Mouse (Mus musculus) midbrain, embryonic 16.5 days (tissue): ENCODE data around the gene Bmi1. TPM values are rescaled to one million over a fixed set of nuclear protein-coding genes. Genes with fewer than 3 reads are reported as not detected.
A peak's percentile ranks its signal among the peaks of the same experiment; 100 is the strongest.

Experiments used
- ATAC-seq: fragments of 200-750 bp; cut with Nextera tagmentation; 2 replicates; pipeline ENCODE4 v1.8.0; 2017; ENCODE audit warnings: moderate TSS enrichment
- H3K27ac ChIP-seq: fragments of 300-500 bp; sonication (generic); 2 replicates; pipeline ENCODE4 v1.5.1; 2014; ENCODE audit warnings: mild to moderate bottlenecking, low read length, mixed read lengths
- H3K27me3 ChIP-seq: fragments of 300-500 bp; sonication (generic); 2 replicates; pipeline ENCODE4 v1.6.1; 2014; ENCODE audit warnings: low read depth, low read length, mixed read lengths; ENCODE audit not compliant: control insufficient read depth, insufficient read depth
- H3K36me3 ChIP-seq: fragments of 300-500 bp; sonication (generic); 2 replicates; pipeline ENCODE4 v1.6.1; 2014; ENCODE audit warnings: mild to moderate bottlenecking, low read length, moderate library complexity, mixed read lengths; ENCODE audit not compliant: control insufficient read depth, insufficient read depth
- H3K4me1 ChIP-seq: fragments of 300-500 bp; sonication (generic); 2 replicates; pipeline ENCODE4 v1.6.1; 2014; ENCODE audit warnings: mild to moderate bottlenecking, low read length, mixed read lengths; ENCODE audit not compliant: control insufficient read depth, insufficient read depth
- H3K4me2 ChIP-seq: fragments of 300-500 bp; sonication (generic); 2 replicates; pipeline ENCODE4 v1.6.1; 2014; ENCODE audit warnings: mild to moderate bottlenecking, low read length, mixed read lengths
- H3K4me3 ChIP-seq: fragments of 300-500 bp; sonication (generic); 2 replicates; pipeline ENCODE4 v1.5.1; 2014; ENCODE audit warnings: low read depth, mild to moderate bottlenecking, low read length, moderate library complexity, mixed read lengths
- H3K9ac ChIP-seq: fragments of 300-500 bp; sonication (generic); 2 replicates; pipeline ENCODE4 v1.6.1; 2014; ENCODE audit warnings: low read depth, low read length, mixed read lengths
- H3K9me3 ChIP-seq: fragments of 300-500 bp; sonication (generic); replicated peaks from 2 replicates; pipeline ENCODE4 v1.6.1; 2014; ENCODE audit warnings: mild to moderate bottlenecking, low read length, mixed read lengths; ENCODE audit not compliant: control insufficient read depth, poor library complexity, severe bottlenecking
- WGBS: fragments of 180-500 bp; shearing (Covaris S2); extraction: QIAGEN DNeasy Blood & Tissue Kit; methylation state at CpG from one replicate; pipeline ENCODE4 v1.1.7; 2014; 5-methylcytosine and 5-hydroxymethylcytosine counted together
- polyA plus RNA-seq: library from polyadenylated mRNA; unstranded; fragments of >200 nt; fragmentation: Nextera tagmentation; extraction: Ambion mirVana; gene quantifications from 2 replicates; pipeline ENCODE4 v1.2.1, GENCODE M21; 2015

Gene Bmi1
- polyA plus RNA-seq, 1 experiment from 2014 or later, result 19.4 TPM

- H3K4me2 ChIP-seq, result no peak overlapping the region
- ATAC-seq, result no peak
- H3K9me3 ChIP-seq, result no peaks in the 10 kb centered on the region
- WGBS, result 69% methylated on average over 5 of the region's 5 CpGs
- no peak overlapping the region for H3K4me3 ChIP-seq
- no peak overlapping the region for H3K9ac ChIP-seq
- H3K36me3 ChIP-seq, result peaks cover 7% of the 10 kb centered on the region; the same call in 1 of the 2 replicates
- H3K27ac ChIP-seq, result no peak overlapping the region
- H3K27me3 ChIP-seq, result peaks cover 45% of the 10 kb centered on the region
- H3K4me1 ChIP-seq, result peaks cover 14% of the 10 kb centered on the region
Measured at GRCm38 (mm10) chr2:18684062-18684461, 7.2 kb downstream of the Bmi1 start.

GRCm38 (mm10) chr2:18686386-18686785, 9.6 kb downstream of the Bmi1 start:
- H3K4me2 ChIP-seq, result no peak overlapping the region
- H3K36me3 ChIP-seq, result peaks cover 7% of the 10 kb centered on the region; the same call in 1 of the 2 replicates
- peaks cover 17% of the 10 kb centered on the region for H3K4me1 ChIP-seq
- H3K27me3 ChIP-seq, result peaks cover 30% of the 10 kb centered on the region
- H3K9me3 ChIP-seq, result no peaks in the 10 kb centered on the region
- no peak for ATAC-seq
- H3K9ac ChIP-seq, result no peak overlapping the region
- H3K4me3 ChIP-seq, result no peak overlapping the region
- no peak overlapping the region for H3K27ac ChIP-seq
- 58% methylated on average over 6 of the region's 6 CpGs for WGBS

GRCm38 (mm10) chr2:18686826-18687519, 10.2 kb downstream of the Bmi1 start:
- H3K9ac ChIP-seq, result no peak overlapping the region
- H3K4me1 ChIP-seq, result peaks cover 17% of the 10 kb centered on the region
- no peak for ATAC-seq
- 28% methylated on average over 8 of the region's 8 CpGs for WGBS
- no peak overlapping the region for H3K27ac ChIP-seq
- H3K36me3 ChIP-seq, result peaks cover 7% of the 10 kb centered on the region; the same call in 1 of the 2 replicates
- no peak overlapping the region for H3K4me3 ChIP-seq
- peaks cover 31% of the 10 kb centered on the region for H3K27me3 ChIP-seq
- no peak overlapping the region for H3K4me2 ChIP-seq
- no peaks in the 10 kb centered on the region for H3K9me3 ChIP-seq

- H3K27ac ChIP-seq, result no peak overlapping the region
- no peak overlapping the region for H3K9ac ChIP-seq
- no peak overlapping the region for H3K4me2 ChIP-seq
- H3K27me3 ChIP-seq, result peaks cover 34% of the 10 kb centered on the region
- ATAC-seq, result no peak
- H3K36me3 ChIP-seq, result peaks cover 7% of the 10 kb centered on the region; the same call in 1 of the 2 replicates
- H3K9me3 ChIP-seq, result no peaks in the 10 kb centered on the region
- H3K4me3 ChIP-seq, result no peak overlapping the region
- 4% methylated on average over 9 of the region's 9 CpGs for WGBS
- H3K4me1 ChIP-seq, result peaks cover 17% of the 10 kb centered on the region
Measured at GRCm38 (mm10) chr2:18687671-18688170, 10.9 kb downstream of the Bmi1 start.

DNA sequence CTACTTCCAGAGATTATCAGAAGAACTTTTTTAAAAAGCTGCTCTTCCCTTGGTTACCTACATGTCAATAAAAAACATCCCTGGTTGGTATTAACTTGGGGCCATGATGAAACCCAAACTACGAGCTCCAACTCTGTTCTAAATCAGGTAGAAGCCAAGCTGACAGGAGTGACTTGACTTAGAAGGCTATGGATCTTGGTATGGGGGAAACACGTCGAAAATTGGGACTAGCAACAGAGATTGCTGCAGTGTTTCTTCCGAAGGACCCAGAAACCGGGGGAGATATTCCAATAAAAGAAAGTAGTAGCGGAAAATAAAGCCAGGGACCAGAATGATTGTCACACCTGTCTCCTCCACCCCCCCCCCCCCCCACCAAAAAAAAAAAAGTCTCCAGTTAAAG, 11.5 kb downstream of the Bmi1 start:
- Histone ChIP-seq H3K4me3 (peak overlapping the region; percentile 46), H3K4me2 (peak overlapping the region; percentile 84; the same call in 1 of the 2 replicates), H3K27ac (no peak overlapping the region), H3K27me3 (peaks cover 34% of the 10 kb centered on the region), H3K9ac (no peak overlapping the region), H3K9me3 (no peaks in the 10 kb centered on the region), H3K4me1 (peaks cover 17% of the 10 kb centered on the region), H3K36me3 (peaks cover 5% of the 10 kb centered on the region; the same call in 1 of the 2 replicates)
- 6% methylated on average over 6 of the region's 6 CpGs for WGBS
- no peak for ATAC-seq

DNA sequence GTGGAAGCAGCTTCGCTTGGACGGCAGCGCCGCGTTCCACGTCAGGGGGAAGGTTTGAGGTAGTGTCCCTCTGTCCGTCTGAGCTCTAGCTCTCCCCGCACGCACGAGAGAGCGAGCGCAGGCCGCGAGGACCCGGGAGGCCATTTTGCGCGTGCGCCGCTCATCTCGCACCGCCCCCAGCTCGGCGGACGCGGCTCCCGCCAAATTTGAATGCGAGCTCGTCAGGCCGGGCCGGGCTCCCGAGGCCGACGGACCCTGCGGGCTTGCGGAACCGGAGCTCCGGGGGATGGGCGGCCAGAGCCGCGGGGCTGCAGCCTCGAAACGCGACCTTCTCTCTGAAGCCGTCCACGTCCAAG, 11.9 kb downstream of the Bmi1 start:
- Histone ChIP-seq H3K4me3 (peak overlapping the region; percentile 46), H3K9ac (0 out of 2 replicates have a peak overlapping the region, but pooled peaks have one; percentile 10), H3K36me3 (peaks cover 5% of the 10 kb centered on the region; the same call in 1 of the 2 replicates), H3K4me1 (peaks cover 17% of the 10 kb centered on the region), H3K9me3 (no peaks in the 10 kb centered on the region), H3K27ac (no peak overlapping the region), H3K27me3 (peaks cover 34% of the 10 kb centered on the region), H3K4me2 (peak overlapping the region; percentile 84)
- WGBS, result under 1% methylated on average over 45 of the region's 45 CpGs
- peak; percentile 13; the same call in 1 of the 2 replicates for ATAC-seq

DNA sequence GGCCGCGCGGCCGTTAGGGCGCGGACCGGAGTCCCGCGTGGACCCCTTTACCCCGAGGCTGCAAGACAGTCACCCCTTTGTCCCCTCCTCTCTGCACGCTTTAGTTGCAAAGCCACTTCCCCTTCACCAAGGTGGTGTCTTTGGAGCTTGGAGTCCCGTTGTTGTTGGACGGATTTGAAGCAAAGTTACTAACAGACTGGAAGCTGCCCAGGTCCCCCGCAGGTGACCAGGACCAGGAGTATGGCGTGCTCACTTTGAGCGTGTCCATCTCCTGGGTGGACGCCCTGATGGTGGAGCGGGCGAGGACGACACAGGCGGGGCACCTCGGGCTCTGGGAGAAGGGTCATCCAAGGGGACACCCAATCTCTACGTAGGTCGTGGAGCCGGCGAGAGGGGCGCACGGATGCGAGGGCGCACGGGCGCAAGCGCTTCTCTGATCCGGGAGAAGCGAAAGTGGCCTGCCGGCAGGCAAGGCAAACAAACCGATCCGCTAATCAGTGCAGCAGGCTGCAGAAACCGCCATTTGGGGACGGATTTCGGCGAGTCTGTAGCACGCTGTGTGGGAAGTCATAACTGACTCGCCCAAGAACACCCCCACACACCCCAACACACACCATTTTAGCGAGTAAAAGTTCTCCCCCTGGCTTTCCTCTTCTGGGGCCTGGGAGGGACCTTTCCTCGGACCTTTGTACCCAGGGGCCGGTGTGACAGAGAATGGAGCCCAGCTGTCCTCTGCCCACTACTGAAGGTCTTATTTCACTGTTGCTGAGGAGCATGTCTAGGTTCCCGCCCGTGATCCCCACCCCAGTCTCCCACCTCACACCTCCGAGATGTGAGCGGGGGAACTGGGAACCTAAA, 12.5 kb downstream of the Bmi1 start:
- peak; percentile 37 for ATAC-seq
- no peak overlapping the region for H3K9ac ChIP-seq
- peaks cover under 1% of the 10 kb centered on the region; the same call in 1 of the 2 replicates for H3K36me3 ChIP-seq
- peaks cover 20% of the 10 kb centered on the region for H3K4me1 ChIP-seq
- peak overlapping the region; percentile 46 for H3K4me3 ChIP-seq
- no peaks in the 10 kb centered on the region for H3K9me3 ChIP-seq
- H3K4me2 ChIP-seq, result peak overlapping the region; percentile 84
- peaks cover 29% of the 10 kb centered on the region for H3K27me3 ChIP-seq
- no peak overlapping the region for H3K27ac ChIP-seq
- 1% methylated on average over 51 of the region's 51 CpGs for WGBS

- Histone ChIP-seq H3K9me3 (no peaks in the 10 kb centered on the region), H3K4me3 (peak overlapping the region; percentile 46), H3K27ac (no peak overlapping the region), H3K4me2 (peak overlapping the region; percentile 84), H3K36me3 (no peaks in the 10 kb centered on the region), H3K9ac (peak overlapping the region; percentile 63), H3K4me1 (peaks cover 20% of the 10 kb centered on the region), H3K27me3 (peaks cover 28% of the 10 kb centered on the region)
- WGBS, result under 1% methylated on average over 53 of the region's 58 CpGs
- ATAC-seq, result peak; percentile 78
Measured at GRCm38 (mm10) chr2:18690055-18690691, 13.4 kb downstream of the Bmi1 start.
